Mouse (Mus musculus): ENCODE measurements around the gene Spns2.

DNA sequence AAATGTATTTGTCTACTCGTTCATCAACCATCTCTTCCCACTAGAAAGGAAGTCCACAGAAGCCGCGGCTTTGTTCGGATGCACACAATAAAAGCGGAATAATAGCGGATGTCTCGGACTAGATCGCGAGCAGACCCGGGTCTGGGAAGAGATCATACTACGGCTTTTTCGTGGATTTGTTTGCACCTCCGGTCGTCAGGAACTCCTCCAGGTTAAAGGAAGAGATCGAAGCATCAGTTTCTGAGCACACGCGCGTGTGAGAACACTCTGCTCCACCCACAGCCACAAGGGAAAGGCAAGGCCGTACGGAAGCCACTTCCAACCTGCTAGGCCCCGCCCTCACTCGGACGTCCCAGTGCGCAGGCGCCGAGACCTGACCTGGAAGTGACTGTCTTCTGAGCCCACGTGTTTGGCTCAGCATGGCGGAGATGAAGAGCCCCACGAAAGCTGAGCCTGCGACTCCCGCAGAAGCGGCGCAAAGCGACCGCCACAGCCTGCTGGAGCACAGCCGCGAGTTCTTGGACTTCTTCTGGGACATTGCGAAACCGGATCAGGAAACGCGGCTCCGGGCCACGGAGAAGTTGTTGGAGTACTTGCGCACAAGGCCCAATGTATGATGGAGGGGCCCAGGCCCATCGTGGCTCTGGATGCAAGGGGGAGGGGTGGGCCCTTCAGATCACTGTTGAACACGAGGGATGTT, 48.6 kb downstream of the Spns2 start, which contains the start of gene Mybbp1a:
- peak; percentile 18; the same call in 1 of the 2 replicates for TF ChIP-seq CTCF (IDR thresholded peaks at IDR 0.05; ENCODE audit: low read depth)
- no peak for TF ChIP-seq EP300 (IDR thresholded peaks at IDR 0.05; ENCODE audit: low read depth)

Data from liver, embryonic 14.5 days (tissue).